Mouse (Mus musculus) v-Abl transformed pro-B cells (cell line): ENCODE measurements around the gene Crip1.

Experiments used
- in situ Hi-C, 2 experiments: fragments of 400-800 bp; cut with MboI; formaldehyde crosslinking; loops; one replicate each; pipeline ENCODE4 v1.15.1; 2025; ENCODE audit not compliant: unreplicated experiment in 2 of 2

Crip1 gene

GRCm38 (mm10) chr12:113143164-113143563 lies 3.0 kb upstream of the Crip1 start:
- in situ Hi-C loops, result no loop called here

- in situ Hi-C loops, result no loop called here
Measured at GRCm38 (mm10) chr12:113144001-113144756, 1.9 kb upstream of the Crip1 start.

GRCm38 (mm10) chr12:113144886-113145285 lies 1.2 kb upstream of the Crip1 start:
- in situ Hi-C loops, result loop anchor here (5.0 kb wide), 1 partner anchor 42 kb away; the partner anchor contains the start of gene Tmem121 (in 2 of the 2)

- in situ Hi-C loops, result loop anchor here (5.0 kb wide), 1 partner anchor 42 kb away; the partner anchor contains the start of gene Tmem121 (in 2 of the 2)
Measured at GRCm38 (mm10) chr12:113145591-113145990, 525 bp upstream of the Crip1 start.

DNA sequence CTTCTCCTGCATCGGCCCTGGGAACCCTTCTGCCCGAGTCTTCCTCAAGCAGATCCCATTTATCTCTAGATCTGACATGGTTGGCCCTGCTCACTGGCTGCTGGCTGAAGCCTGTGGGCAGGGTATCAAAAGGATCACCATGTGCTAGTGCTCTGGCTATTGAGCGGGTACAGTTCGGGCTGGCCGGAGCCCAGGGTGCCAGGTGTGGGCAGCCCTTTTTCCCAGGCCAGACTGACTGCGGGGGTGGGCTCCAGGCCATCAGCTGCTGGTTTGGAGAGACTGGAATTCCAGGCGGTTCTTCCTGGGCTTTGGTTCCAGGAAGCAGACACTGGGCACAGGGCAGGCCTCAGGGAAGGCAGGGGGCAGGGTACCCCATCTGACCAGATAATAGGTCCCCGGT lies 1.4 kb downstream of the Crip1 start:
- in situ Hi-C loops, result loop anchor here (5.0 kb wide), 1 partner anchor 40 kb away; the partner anchor contains the start of gene Tmem121 (in 2 of the 2)

DNA sequence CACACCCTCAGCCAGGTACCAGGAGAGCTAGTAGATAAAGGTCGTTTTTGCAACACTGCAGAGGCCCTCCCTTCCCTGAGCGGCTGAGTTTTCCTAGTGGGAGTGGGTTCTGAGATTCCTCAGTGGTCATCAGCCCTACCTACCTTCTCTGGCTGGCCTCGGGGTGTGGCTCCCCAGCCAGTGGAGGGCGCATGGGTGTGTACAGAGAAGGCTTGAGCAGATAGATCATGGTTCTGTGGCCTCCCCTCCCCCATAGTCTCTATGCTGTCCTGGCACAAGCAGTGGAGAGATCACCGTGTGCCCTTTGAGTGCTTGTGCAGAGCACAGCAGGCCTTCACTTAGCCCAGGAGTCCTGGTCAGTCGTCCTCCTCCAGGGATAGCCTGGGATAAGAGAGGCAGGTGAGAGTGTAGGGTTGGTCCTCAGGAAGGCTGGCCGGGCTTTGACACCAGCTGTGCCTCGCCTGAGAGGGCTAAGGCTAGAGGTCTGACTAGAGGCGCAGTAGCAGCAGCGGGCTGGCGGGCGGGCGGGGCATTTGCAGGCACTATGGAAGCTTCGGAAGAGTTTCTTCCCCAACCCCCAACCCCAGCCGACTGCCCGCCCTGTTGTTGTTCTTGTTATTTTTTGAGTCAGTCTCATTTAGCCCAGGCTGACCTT lies 2.4 kb downstream of the Crip1 start:
- in situ Hi-C loops, result loop anchor here (5.0 kb wide), 1 partner anchor 39 kb away; the partner anchor contains the start of gene Tmem121 (in 2 of the 2)

DNA sequence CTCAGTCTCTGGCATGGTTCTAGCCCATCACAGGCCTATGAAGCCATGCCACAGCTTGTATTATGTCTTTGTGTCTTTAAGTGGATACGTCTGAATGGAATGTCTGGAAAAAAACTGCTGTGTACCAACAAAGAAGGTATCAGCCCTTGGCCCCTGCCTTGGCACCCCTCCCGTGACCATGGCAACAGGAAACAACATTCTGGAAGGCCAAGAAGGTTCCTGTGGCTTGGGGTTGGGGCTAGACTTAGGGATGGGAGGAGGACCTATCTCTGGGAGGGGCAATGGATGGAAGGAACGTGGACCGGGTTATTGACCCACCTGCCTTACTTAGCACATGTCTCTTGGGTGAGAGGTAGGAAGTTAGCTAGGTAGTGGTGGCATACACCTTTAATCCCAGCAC lies 3.2 kb downstream of the Crip1 start:
- in situ Hi-C loops, result loop anchor here (5.0 kb wide), 1 partner anchor 38 kb away; the partner anchor contains the start of gene Tmem121 (in 2 of the 2)

- in situ Hi-C loops, result loop anchor here (5.0 kb wide), 1 partner anchor 37 kb away; the partner anchor contains the start of gene Tmem121 (in 2 of the 2)
Measured at GRCm38 (mm10) chr12:113149896-113150295, 3.8 kb downstream of the Crip1 start.

- in situ Hi-C loops, result no loop called here
Measured at GRCm38 (mm10) chr12:113150591-113150990, 4.5 kb downstream of the Crip1 start.

GRCm38 (mm10) chr12:113151046-113151445 lies 4.9 kb downstream of the Crip1 start:
- in situ Hi-C loops, result no loop called here

- in situ Hi-C loops, result no loop called here
Measured at GRCm38 (mm10) chr12:113151661-113152271, 5.7 kb downstream of the Crip1 start.

DNA sequence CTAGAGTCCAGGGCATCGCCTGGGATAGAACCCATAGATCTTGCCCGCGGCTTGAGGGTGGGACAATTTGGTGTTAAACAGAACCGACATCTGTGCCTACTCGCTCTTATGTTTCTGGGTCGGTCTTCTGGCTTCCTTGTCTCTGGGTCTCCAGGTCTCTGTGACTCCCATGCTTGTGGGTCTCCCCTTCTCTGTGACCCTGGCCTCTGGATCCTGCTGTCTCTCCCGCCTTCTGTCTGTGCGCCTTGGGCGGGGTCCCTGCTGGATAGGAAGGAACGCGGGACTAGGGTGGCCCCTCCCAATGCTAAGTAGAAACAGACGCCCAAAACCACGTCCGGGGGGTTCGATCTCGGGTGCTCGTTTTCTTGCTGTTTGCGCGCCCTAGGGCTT lies 6.2 kb downstream of the Crip1 start:
- in situ Hi-C loops, result no loop called here

GRCm38 (mm10) chr12:113152991-113153525 lies 6.9 kb downstream of the Crip1 start:
- in situ Hi-C loops, result no loop called here

DNA sequence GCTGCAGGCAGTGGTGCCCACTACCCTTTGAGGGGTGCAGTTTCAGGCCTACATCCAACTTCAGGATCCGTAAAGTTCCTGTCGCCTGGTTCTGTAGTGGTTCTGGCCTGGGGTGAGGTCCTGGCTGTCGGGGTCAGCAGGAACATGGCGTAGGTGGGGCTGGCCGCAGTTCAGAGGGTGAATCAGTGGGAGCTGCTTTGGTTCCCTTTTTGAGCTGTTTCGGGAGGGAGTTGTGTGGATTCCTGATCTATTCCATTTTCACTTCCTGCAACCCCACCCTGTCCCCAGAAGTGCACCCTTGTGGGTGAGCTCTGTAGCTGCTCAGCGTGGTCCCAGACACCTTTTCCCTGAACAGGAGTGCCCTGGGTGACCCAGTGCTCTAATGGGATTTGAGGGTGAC lies 7.9 kb downstream of the Crip1 start:
- in situ Hi-C loops, result no loop called here

GRCm38 (mm10) chr12:113154747-113155075 lies 8.6 kb downstream of the Crip1 start:
- in situ Hi-C loops, result no loop called here

GRCm38 (mm10) chr12:113155076-113155771 lies 9.1 kb downstream of the Crip1 start:
- in situ Hi-C loops, result no loop called here

DNA sequence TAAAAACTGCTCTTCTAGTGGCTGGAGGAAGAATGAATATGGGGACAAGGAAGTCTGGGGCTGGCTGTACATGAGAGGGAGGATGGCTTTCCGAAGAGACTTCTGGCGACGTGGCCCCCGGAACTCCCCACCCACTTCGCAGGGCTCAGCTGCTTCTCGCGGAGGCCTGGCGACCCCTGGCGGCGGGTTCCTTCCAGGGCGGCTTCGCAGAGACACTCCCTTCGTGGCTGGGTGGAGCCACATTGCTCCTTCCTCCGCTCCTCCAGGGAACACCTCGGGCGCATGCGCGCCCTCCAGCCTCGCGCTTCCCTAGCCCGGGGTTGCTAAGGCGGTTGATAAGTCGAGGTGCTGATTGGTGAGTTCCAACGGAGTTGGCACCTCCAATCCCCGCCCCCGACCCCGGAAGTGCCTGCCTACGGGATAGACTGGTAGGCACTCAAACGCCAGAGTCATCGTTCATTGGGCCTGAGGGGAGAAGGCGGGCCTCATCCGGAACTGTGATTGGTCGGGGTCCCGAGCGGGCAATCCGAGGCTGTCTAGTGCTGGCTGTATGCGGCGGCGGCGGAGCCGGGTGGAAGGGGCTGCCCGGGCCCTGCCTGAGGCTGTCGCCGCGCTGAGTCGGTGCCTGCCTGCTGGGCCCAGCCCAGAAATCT lies 9.9 kb downstream of the Crip1 start, which contains the start of gene Tedc1:
Gene Tedc1 (plus strand): TSS at position 535 of the 653 bp plus-strand sequence.
- in situ Hi-C loops, result no loop called here

- in situ Hi-C loops, result no loop called here
Measured at GRCm38 (mm10) chr12:113156540-113156929, 10.4 kb downstream of the Crip1 start.

- in situ Hi-C loops, result no loop called here
Measured at GRCm38 (mm10) chr12:113157002-113157401, 10.9 kb downstream of the Crip1 start.

DNA sequence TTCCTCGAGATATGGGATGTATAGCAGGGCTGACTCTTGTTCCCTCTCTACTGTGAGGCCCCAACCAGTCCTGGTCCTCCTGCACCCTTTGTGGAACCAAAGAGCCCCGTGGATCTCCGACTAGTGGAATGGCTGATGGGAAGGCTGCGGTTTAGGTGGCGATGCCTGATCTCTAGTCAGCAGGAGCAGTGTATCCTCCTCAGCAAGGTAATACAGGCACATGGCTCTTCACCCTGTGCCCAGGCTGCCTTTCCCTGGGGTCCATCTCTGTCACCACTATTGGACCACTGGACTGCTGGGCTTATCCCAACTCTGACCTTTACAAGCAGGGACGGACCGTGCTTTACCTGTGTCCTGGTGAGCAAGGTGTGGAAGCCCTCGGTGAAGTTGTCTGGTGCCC lies 11.4 kb downstream of the Crip1 start:
- in situ Hi-C loops, result no loop called here
